Mouse (Mus musculus): ENCODE data around the gene Sorl1.
A peak's percentile ranks its signal among the peaks of the same experiment; 100 is the strongest.

Gene Sorl1

GRCm38 (mm10) chr9:42054339-42055272 is 69.5 kb downstream of the Sorl1 start:
- no peak for DNase-seq (ENCODE audit: low read depth)

DNA sequence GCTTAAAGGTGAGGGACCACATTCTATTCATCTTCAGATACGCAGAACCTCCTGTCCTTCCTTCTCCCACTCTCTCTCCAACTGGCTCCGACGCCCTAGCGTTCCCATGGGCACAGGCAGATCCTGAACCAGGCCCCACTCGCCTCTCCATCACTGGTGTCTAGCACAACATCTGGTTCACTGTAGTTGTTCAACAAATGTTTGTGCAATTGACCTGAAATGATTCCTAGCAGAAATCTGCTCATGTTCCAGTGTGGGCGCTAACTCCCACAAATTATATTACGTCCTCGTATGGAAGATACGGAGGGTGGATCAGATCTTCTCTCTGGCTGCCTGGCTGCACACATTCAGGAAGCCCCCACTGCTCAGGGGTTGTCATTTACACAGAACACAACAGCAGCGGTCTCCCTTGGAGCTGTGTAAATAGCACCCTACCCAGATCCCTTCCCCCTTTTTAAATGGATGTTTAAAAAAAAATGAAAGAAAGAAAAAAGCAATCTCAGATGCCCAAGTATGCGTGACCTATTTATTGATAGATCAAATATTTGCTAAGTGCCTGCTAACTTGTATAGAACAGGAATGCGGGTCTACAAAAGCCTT is 70.4 kb downstream of the Sorl1 start:
- no peak for DNase-seq (ENCODE audit: low read depth)

- peak; percentile 45 for DNase-seq (ENCODE audit: low read depth)
Observed at GRCm38 (mm10) chr9:42052713-42053356, 71.3 kb downstream of the Sorl1 start.

DNA sequence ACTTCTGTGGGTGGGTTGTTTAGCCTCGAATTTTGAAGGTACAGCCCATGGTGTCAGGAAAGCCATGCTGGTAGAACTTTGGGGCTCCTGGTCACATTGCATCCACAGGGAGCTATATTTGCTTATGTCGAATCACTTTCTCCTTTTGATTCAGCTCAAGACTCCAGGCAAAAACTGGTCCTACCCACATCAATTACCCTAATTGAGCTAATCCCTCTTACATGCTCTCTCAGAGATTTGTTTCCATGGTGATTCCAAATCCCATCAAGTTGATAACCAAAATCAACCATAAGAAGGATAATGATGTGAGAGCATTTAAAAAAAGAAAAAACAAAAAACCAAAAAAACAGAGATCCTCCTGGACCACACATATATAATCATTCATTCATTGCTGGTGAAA is 75.6 kb downstream of the Sorl1 start:
- DNase-seq (ENCODE audit: low read depth): no peak

DNA sequence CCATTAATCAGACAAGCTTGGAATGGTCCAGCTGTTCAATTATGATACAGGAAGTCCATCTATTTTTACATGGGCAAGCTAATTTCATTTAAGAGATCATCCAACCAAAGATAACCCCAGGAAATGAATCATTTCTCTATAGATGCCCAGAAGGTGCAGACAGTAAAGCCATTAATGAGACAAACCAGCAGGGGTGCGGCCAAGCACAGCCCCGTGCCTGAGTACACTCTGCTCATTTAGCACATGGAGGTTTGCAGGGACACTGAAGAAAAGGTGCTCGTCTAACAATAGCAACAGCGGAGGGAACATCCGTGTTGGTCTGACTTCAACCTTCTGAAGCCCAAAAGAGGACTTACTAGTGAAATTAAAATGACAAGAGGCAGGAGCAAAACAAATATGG is 76.3 kb downstream of the Sorl1 start:
- no peak for DNase-seq (ENCODE audit: low read depth)

GRCm38 (mm10) chr9:42046248-42046647 is 77.8 kb downstream of the Sorl1 start:
- DNase-seq (ENCODE audit: low read depth): no peak

DNA sequence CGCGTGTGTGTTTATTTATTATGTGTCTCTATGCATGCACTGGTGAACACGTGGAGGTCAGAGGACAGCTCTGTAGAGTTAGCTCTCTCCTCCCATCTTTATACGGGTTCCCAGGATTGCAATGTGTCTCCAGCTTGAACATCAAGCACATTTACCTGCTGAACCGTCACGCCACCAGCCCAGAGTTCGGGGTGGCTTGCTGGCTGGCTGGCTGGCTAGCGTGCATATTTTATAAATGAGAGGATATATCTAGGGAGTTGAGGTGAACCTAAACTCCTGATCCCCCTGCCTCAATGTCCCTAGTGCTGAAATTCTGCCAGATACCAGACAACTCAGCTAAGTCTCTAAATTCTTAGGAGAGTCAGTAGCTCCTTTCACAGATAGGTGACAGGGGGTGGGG is 79.4 kb downstream of the Sorl1 start:
- DNase-seq (ENCODE audit: low read depth): no peak

- DNase-seq (ENCODE audit: low read depth): no peak
Observed at GRCm38 (mm10) chr9:42043934-42044333, 80.2 kb downstream of the Sorl1 start.

DNA sequence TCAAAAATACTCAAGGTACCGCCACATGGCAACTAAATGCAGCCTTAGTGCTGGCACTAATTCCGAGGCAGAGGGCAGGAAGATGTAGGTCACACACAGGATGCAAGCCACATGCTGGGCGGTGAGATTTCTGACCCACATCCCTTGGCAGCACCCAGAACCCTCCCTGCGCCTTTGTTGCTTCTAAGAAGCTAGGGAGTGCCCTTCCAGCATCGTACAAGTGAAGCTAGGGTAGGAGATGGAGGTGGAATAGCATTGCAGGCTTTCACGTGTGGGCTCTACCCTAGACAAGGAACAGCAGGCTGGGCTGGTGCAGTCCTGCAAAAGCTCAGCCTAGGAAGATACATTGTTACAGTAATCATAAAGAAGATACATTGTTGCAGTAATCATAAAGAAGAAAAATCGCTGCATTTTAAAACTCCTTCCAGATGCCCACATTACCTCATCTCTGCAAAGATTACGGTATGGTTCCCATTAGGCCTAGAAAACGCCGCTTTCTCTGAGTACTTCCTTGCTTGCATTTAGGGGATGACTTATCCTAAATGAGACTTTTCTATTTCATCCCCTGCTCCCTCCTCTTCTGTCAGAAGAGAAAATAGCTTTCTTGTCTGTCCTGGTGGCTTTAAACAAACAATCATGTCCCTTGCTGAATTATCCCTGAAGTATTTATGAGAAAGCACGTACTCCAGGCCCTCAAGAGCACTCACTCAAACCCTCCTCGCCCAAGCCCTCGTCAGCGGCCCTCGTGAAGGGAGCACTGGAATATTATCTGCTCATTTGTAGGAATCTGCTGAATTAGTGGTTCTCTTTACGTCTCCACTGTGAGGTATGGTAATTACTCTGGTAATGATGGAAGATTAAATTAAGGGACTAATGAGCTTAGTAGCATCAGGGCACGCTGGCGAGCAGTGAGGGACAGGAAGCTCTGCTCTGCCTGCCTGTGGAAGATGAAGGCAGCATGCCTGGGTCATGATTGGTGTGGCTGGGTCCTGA is 84.8 kb downstream of the Sorl1 start:
- DNase-seq (ENCODE audit: low read depth): no peak

DNA sequence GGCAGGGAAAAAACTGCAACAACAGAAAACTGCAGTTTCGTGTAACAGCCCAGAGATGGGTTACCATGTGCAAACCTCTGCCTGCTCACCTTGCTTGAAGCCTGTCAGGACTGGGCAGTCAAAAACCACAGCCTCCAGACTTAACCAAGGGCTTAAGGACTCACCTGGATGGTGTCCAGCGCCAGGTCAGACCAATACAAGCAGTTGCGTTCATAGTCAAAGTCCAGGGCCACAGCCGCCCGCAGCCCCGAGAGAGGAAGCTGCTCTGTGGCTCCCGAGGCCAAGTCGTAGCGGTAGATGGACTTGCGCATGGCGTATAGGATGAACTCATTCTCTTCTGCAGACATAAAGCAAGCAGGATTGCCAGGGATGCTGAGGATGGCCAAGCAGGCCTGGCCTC is 87.2 kb downstream of the Sorl1 start:
- no peak for DNase-seq (ENCODE audit: low read depth)

DNA sequence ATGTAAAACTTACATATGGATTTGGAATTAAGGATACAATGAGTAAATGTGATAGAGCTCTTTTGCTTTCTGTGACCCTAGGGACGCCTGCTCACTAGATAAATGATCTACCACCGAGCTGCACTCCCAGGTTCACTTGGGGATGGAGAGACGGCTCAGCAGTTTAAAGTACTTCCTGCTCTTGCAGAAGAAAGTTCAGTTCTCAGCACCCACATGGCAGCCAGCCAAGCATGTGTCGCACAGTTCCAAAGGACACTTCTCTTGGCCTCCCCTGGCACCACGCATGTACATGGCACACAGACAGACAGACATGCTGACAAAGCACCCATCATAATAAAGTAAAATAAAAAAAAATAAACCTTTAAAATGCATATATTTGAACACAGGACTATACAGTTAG is 88.1 kb downstream of the Sorl1 start:
- DNase-seq (ENCODE audit: low read depth): no peak

GRCm38 (mm10) chr9:42035213-42035765 is 88.8 kb downstream of the Sorl1 start:
- no peak for DNase-seq (ENCODE audit: low read depth)

DNA sequence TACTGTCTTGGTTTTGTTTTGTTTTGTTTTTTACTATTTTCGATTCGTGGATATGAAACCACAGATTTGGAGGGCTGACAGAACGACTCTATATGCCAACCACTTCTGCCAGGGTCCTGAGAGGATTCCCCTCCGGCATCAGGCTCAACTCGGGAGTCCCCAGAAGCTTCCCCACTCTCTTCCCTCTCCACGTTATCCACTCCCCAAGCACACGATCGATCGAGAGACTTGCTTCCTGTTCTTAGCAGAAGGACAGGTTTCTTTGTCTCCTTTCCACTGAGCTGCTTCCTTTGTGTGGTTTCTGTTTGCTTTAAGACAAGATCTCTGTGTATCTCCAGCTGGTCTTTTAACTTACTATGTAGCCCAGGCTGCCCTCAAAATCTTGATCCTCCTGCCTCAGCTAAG is 90.0 kb downstream of the Sorl1 start:
- DNase-seq (ENCODE audit: low read depth): no peak

GRCm38 (mm10) chr9:42033291-42034115 is 90.6 kb downstream of the Sorl1 start:
- DNase-seq (ENCODE audit: low read depth): no peak

DNA sequence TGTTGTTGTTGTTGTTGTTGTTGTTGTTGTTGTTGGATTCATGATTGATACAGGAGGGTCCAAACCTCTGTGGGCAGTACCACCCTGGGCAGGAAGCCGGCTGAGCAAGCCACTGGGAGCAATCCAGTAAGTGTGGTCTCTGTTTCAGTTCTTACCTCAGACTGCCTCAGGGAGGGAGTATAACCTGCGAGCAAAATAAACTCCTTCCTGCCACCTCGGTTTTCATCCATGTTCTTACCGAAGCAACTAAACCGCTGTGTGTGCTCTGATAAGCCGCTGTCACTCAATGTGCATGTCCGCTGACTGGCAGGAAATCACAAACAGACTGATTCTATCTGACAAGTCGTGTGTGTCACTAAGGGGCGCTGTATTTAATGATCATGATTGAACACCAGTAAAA is 91.7 kb downstream of the Sorl1 start:
- DNase-seq (ENCODE audit: low read depth): no peak

DNA sequence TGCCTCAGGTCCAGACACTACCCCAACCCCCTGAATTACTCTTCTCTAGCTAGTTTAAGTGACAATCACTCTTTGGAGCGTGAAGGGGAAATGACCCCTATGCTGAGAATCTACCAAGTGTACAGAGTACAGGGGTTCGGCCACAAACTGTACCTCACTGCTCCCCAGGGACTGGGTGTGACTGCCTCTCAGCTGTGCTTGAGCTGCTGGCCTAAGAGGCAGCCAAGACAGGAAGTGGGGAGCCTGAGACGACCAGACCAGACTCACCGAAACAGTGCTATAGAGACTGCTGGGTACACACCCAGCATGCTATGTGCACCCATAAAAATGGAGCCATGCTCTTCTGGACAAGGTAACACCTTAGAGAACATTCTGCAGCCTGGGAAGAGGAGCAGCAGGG is 95.3 kb downstream of the Sorl1 start:
- no peak for DNase-seq (ENCODE audit: low read depth)

GRCm38 (mm10) chr9:42024257-42024656 is 99.8 kb downstream of the Sorl1 start:
- DNase-seq (ENCODE audit: low read depth): no peak

DNA sequence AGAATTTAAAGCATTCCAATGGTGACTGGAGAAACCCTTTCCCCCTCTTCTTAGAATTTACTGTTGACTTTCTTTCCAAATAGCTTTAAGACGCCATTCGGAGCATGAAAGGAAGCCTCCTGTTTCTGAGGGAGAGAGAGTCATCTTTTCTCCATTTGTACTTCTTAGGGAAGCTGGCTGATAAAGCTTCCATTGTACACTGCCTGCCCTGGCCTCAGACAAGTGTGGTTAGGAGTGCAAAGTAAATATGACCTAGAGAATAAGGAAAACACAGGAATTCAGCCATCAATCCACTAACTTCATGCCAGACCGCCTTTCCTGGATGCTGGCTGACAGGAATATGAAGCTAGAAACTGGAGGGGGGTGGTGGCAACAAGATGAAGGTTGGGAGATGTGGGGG is 100.7 kb downstream of the Sorl1 start:
- DNase-seq (ENCODE audit: low read depth): no peak

- DNase-seq (ENCODE audit: low read depth): no peak
Observed at GRCm38 (mm10) chr9:42022318-42022717, 101.8 kb downstream of the Sorl1 start.

GRCm38 (mm10) chr9:42019308-42020031 is 104.6 kb downstream of the Sorl1 start:
- no peak for DNase-seq (ENCODE audit: low read depth)

Measured in fibroblast of lung, adult 2 months (primary cell).